Mouse (Mus musculus) left cerebral cortex, adult 2 months (tissue): Measurements from ENCODE around the gene Slc24a3. TPM values are rescaled to one million over a fixed set of nuclear protein-coding genes. Genes with fewer than 3 reads are reported as not detected.
A peak's percentile ranks its signal among the peaks of the same experiment; 100 is the strongest.

Source experiments
- DNase-seq, 2 experiments: peaks; one replicate each; pipeline ENCODE4 v3.0.0; 2021 to 2022; ENCODE audit warnings: low spot score in 2 of 2, mixed read lengths in 1 of 2; ENCODE audit errors: extremely low spot score in 1 of 2
- H3K27ac ChIP-seq: fragments of 200-600 bp; 2 replicates; pipeline ENCODE4 v1.8.1; 2022
- H3K4me3 ChIP-seq: fragments of 200-600 bp; 2 replicates; pipeline ENCODE4 v1.8.1; 2022
- CTCF ChIP-seq: fragments of 200-600 bp; IDR thresholded peaks from 2 replicates; pipeline ENCODE4 v1.8.1; 2022; ENCODE audit warnings: antibody characterized with exemption, mild to moderate bottlenecking, moderate library complexity
- intact Hi-C: fragments of 180-260 bp; cut with DNase I; formaldehyde crosslinking; loops from one replicate; pipeline ENCODE4 v1.15.1; 2025
- long read RNA-seq, 2 experiments: library from polyadenylated mRNA; stranded (forward); transcript quantifications; one replicate each; pipeline ENCODE4 v2.0.0; 2021; ENCODE audit warnings: borderline mapping rate in 2 of 2
- total RNA-seq, 2 experiments: library from RNA; stranded (reverse); gene quantifications; 2 replicates each; pipeline ENCODE4 v1.2.3; 2021

Slc24a3 gene
- 100 to 1,000 TPM; 108 to 113 TPM for total RNA-seq
- long read RNA-seq, experiment 1, partial matches to known transcripts = 62 of 65 reads
- long read RNA-seq, experiment 1, other reads (novel, unspliced or antisense) = 3 of 65 reads
- long read RNA-seq, experiment 2, partial matches to known transcripts = 42 of 46 reads
- long read RNA-seq, experiment 2, other reads (novel, unspliced or antisense) = 4 of 46 reads

- Histone ChIP-seq H3K27ac (peak within 1 kb of the TSS; percentile 91), H3K4me3 (peak within 1 kb of the TSS; percentile 80)
- DNase-seq = peak; percentile 77 to 84
- intact Hi-C loops = loop anchor here (2.0 to 5.0 kb wide), 2 partner anchors 123 to 531 kb away; no protein-coding TSS in a partner anchor
- peak; percentile 63 for TF ChIP-seq CTCF
Measured at GRCm38 (mm10) chr2:145167664-145168360, at the start of gene Slc24a3. Gene Slc24a3, plus strand, starts transcription at chr2:145167754.

- TF ChIP-seq CTCF = no peak
- no peak for DNase-seq
- no peak overlapping the region for H3K27ac ChIP-seq
- H3K4me3 ChIP-seq = no peak overlapping the region
- intact Hi-C loops = no loop called here
Measured at GRCm38 (mm10) chr2:145117762-145118161, 49.8 kb upstream of the Slc24a3 start.

- intact Hi-C loops = no loop called here
- no peak for DNase-seq
- no peak overlapping the region for H3K27ac ChIP-seq
- no peak overlapping the region for H3K4me3 ChIP-seq
- TF ChIP-seq CTCF = no peak
Measured at GRCm38 (mm10) chr2:145127747-145128146, 39.8 kb upstream of the Slc24a3 start.

- Histone ChIP-seq H3K27ac (no peak overlapping the region), H3K4me3 (no peak overlapping the region)
- intact Hi-C loops = no loop called here
- TF ChIP-seq CTCF = no peak
- DNase-seq = no peak
Measured at GRCm38 (mm10) chr2:145136625-145137291, 30.8 kb upstream of the Slc24a3 start.

GRCm38 (mm10) chr2:145150407-145150806 is 17.1 kb upstream of the Slc24a3 start:
- Histone ChIP-seq H3K27ac (no peak overlapping the region), H3K4me3 (no peak overlapping the region)
- intact Hi-C loops = no loop called here
- no peak for TF ChIP-seq CTCF
- no peak for DNase-seq

- DNase-seq = no peak
- intact Hi-C loops = no loop called here
- H3K27ac ChIP-seq = no peak overlapping the region
- TF ChIP-seq CTCF = no peak
- H3K4me3 ChIP-seq = no peak overlapping the region
Measured at GRCm38 (mm10) chr2:145150821-145151220, 16.7 kb upstream of the Slc24a3 start.

GRCm38 (mm10) chr2:145152281-145152680 is 15.3 kb upstream of the Slc24a3 start:
- TF ChIP-seq CTCF = no peak
- intact Hi-C loops = no loop called here
- no peak for DNase-seq
- H3K4me3 ChIP-seq = no peak overlapping the region
- no peak overlapping the region for H3K27ac ChIP-seq

GRCm38 (mm10) chr2:145158972-145159371 is 8.6 kb upstream of the Slc24a3 start:
- TF ChIP-seq CTCF = no peak
- no peak for DNase-seq
- intact Hi-C loops = no loop called here

GRCm38 (mm10) chr2:145161046-145161700 is 6.4 kb upstream of the Slc24a3 start:
- Histone ChIP-seq H3K27ac (no peak overlapping the region), H3K4me3 (no peak overlapping the region)
- TF ChIP-seq CTCF = peak; percentile 94
- intact Hi-C loops = loop anchor here (1.0 to 2.0 kb wide), 3 partner anchors 130 to 427 kb away; no protein-coding TSS in a partner anchor
- peak; percentile 80 to 90 for DNase-seq

More at GRCm38 (mm10) chr2:145158972-145159371, 8.6 kb upstream of the Slc24a3 start:
- no peak overlapping the region for H3K27ac ChIP-seq
- H3K4me3 ChIP-seq = no peak overlapping the region

- intact Hi-C loops = no loop called here
- H3K4me3 ChIP-seq = no peak overlapping the region
- no peak overlapping the region for H3K27ac ChIP-seq
- DNase-seq = no peak
- TF ChIP-seq CTCF = no peak
Measured at GRCm38 (mm10) chr2:145164086-145164485, 3.5 kb upstream of the Slc24a3 start.

- intact Hi-C loops = no loop called here
Measured at GRCm38 (mm10) chr2:145164562-145164961, 3.0 kb upstream of the Slc24a3 start.

GRCm38 (mm10) chr2:145165076-145165475 is 2.5 kb upstream of the Slc24a3 start:
- TF ChIP-seq CTCF = no peak
- Histone ChIP-seq H3K4me3 (no peak overlapping the region), H3K27ac (no peak overlapping the region)
- intact Hi-C loops = loop anchor here (5.0 kb wide), 1 partner anchor 528 kb away; no protein-coding TSS in a partner anchor
- no peak for DNase-seq

More at GRCm38 (mm10) chr2:145164562-145164961, 3.0 kb upstream of the Slc24a3 start:
- DNase-seq = no peak
- H3K4me3 ChIP-seq = no peak overlapping the region
- no peak overlapping the region for H3K27ac ChIP-seq
- TF ChIP-seq CTCF = no peak
